Mouse (Mus musculus): ENCODE results near the gene Smr2. TPM values are rescaled to one million over a fixed set of nuclear protein-coding genes. Genes with fewer than 3 reads are reported as not detected.

Smr2 gene
- polyA plus RNA-seq (2017; shearing (Covaris generic)): not detected

DNA sequence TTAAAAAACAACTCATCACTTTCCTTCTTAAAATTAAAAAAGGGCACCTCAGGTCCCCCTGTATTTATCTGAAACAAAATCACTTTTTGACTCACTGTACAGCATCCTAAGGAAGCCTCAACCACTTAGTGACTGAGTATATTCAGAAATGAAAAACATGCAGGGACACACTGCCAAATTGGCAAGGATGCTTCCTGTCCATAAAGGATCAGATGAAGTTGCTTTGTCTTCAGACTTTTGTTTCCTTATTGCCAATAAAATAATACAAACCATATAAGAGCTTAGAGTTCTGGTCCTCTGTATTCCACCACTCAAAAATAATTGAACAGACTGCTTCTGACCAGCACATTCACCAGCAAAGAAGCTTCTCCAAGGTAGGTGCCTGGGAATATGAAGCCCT is at the start of gene Smr2:
Smr2 (plus strand) TSS at position 301 of the 400 bp plus-strand sequence.

DNA sequence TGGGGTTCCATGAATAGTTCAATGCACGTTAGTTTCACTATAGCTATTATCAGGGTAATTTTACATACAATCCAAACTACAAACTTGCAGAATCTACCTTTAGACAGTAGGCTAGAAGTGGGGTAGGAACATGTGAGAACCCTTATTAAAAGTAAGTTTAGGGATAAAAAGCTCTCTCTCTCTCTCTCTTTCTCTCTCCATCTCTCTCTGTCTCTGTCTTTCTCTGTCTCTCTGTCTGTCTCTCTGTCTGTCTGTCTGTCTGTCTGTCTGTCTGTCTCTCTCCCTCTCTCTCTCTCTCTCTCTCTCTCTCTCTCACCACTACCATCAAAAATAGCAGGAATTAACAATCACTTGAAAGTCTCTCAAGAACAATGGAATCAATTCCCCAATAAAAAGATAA is 25.1 kb downstream of the Smr2 start, which contains the start of gene Gm11116:
Gm11116 (minus strand) TSS at position 101 of the 400 bp plus-strand sequence.

GRCm38 (mm10) chr5:88153999-88154398 is 67.6 kb downstream of the Smr2 start, which contains the start of gene Gm11115:
Gm11115 (minus strand) TSS chr5:88154099.

Other genes with a start within 250 kb of the Smr2 start
- not detected for gene Odam, start 201.5 kb upstream of the Smr2 start, polyA plus RNA-seq (2017; shearing (Covaris generic))
- not detected for gene Csn3, start 161.0 kb upstream of the Smr2 start, polyA plus RNA-seq (2017; shearing (Covaris generic))
- not detected for gene 2310003L06Rik, start 117.1 kb upstream of the Smr2 start, polyA plus RNA-seq (2017; shearing (Covaris generic))
- gene Gm28434, start 117.0 kb upstream of the Smr2 start, polyA plus RNA-seq (2017; shearing (Covaris generic)): not detected
- not detected for gene Cabs1, start 107.1 kb upstream of the Smr2 start, polyA plus RNA-seq (2017; shearing (Covaris generic))
- gene Smr3a, start 84.0 kb upstream of the Smr2 start, polyA plus RNA-seq (2017; shearing (Covaris generic)): not detected
- not detected for gene Gm11116, start 25.0 kb downstream of the Smr2 start, polyA plus RNA-seq (2017; shearing (Covaris generic))
- not detected for gene Gm11115, start 67.5 kb downstream of the Smr2 start, polyA plus RNA-seq (2017; shearing (Covaris generic))
- 0.76 TPM for gene Gm7714, start 182.4 kb downstream of the Smr2 start, polyA plus RNA-seq (2017; shearing (Covaris generic))
- gene Prol1, start 230.8 kb downstream of the Smr2 start, polyA plus RNA-seq (2017; shearing (Covaris generic)): not detected